Mouse (Mus musculus): ENCODE data around the gene Mrpl46. TPM values are rescaled to one million over a fixed set of nuclear protein-coding genes. Genes with fewer than 3 reads are reported as not detected.

Mrpl46 gene
- polyA plus RNA-seq, 2 experiments, result 22.4 to 55.1 TPM

GRCm38 (mm10) chr7:78754458-78755000 lies 28.8 kb downstream of the Mrpl46 start:
- Histone ChIP-seq H3K36me3 (replicated peaks; ENCODE audit: control insufficient read depth, insufficient read depth, low read depth) (no peaks in the 10 kb centered on the region), H3K9ac (replicated peaks) (no peak overlapping the region), H3K27me3 (ENCODE audit: control insufficient read depth, insufficient read depth, low read length) (no peaks in the 10 kb centered on the region), H3K9me3 (ENCODE audit: control insufficient read depth, low read length) (no peaks in the 10 kb centered on the region), H3K4me2 (ENCODE audit: low read depth) (no peak overlapping the region), H3K4me1 (replicated peaks; ENCODE audit: control insufficient read depth in 2 of 2, insufficient read depth in 2 of 2, low read length in 1 of 2) (no peaks in the 10 kb centered on the region), H3K27ac (no peak overlapping the region), H3K4me3 (ENCODE audit: insufficient read depth in 1 of 2, low read depth in 2 of 2, low read length in 2 of 2) (no peak overlapping the region)
- TF ChIP-seq CTCF (IDR thresholded peaks at IDR 0.05; ENCODE audit: low read depth) (no peak), EP300 (IDR thresholded peaks at IDR 0.05; ENCODE audit: low read depth) (no peak)
- ATAC-seq (ENCODE audit: insufficient read depth), result no peak
- DNase-seq (ENCODE audit: low read depth in 3 of 3, low spot score in 3 of 3), result no peak
- 57% methylated on average over 8 of the region's 8 CpGs for WGBS (ENCODE audit: insufficient replicate concordance)

- Histone ChIP-seq H3K36me3 (replicated peaks; ENCODE audit: control insufficient read depth, insufficient read depth, low read depth) (no peaks in the 10 kb centered on the region), H3K4me1 (replicated peaks; ENCODE audit: control insufficient read depth in 2 of 2, insufficient read depth in 2 of 2, low read length in 1 of 2) (no peaks in the 10 kb centered on the region), H3K4me3 (ENCODE audit: insufficient read depth in 1 of 2, low read depth in 2 of 2, low read length in 2 of 2) (no peak overlapping the region), H3K4me2 (ENCODE audit: low read depth) (no peak overlapping the region), H3K9me3 (ENCODE audit: control insufficient read depth, low read length) (no peaks in the 10 kb centered on the region), H3K27me3 (ENCODE audit: control insufficient read depth, insufficient read depth, low read length) (no peaks in the 10 kb centered on the region), H3K27ac (no peak overlapping the region), H3K9ac (replicated peaks) (no peak overlapping the region)
- TF ChIP-seq CTCF (IDR thresholded peaks at IDR 0.05; ENCODE audit: low read depth) (no peak), EP300 (IDR thresholded peaks at IDR 0.05; ENCODE audit: low read depth) (no peak)
- no peak for DNase-seq (ENCODE audit: low read depth in 3 of 3, low spot score in 3 of 3)
- no peak for ATAC-seq (ENCODE audit: insufficient read depth)
- WGBS (ENCODE audit: insufficient replicate concordance), result 65% methylated on average over 7 of the region's 7 CpGs
Measured at GRCm38 (mm10) chr7:78753752-78754457, 29.4 kb downstream of the Mrpl46 start.

- no peaks in the 10 kb centered on the region for H3K4me1 ChIP-seq (replicated peaks; ENCODE audit: control insufficient read depth in 2 of 2, insufficient read depth in 2 of 2, low read length in 1 of 2)
- TF ChIP-seq CTCF (IDR thresholded peaks at IDR 0.05; ENCODE audit: low read depth), result no peak
- no peak for TF ChIP-seq EP300 (IDR thresholded peaks at IDR 0.05; ENCODE audit: low read depth)
- no peak overlapping the region for H3K4me2 ChIP-seq (ENCODE audit: low read depth)
- no peaks in the 10 kb centered on the region for H3K9me3 ChIP-seq (ENCODE audit: control insufficient read depth, low read length)
- no peak overlapping the region for H3K4me3 ChIP-seq (ENCODE audit: insufficient read depth in 1 of 2, low read depth in 2 of 2, low read length in 2 of 2)
- no peaks in the 10 kb centered on the region for H3K27me3 ChIP-seq (ENCODE audit: control insufficient read depth, insufficient read depth, low read length)
- ATAC-seq (ENCODE audit: insufficient read depth) (no peak), DNase-seq (ENCODE audit: low read depth in 3 of 3, low spot score in 3 of 3) (no peak)
- H3K36me3 ChIP-seq (replicated peaks; ENCODE audit: control insufficient read depth, insufficient read depth, low read depth), result no peaks in the 10 kb centered on the region
- H3K9ac ChIP-seq (replicated peaks), result no peak overlapping the region
- WGBS (ENCODE audit: insufficient replicate concordance), result 47% methylated on average over 4 of the region's 4 CpGs
- H3K27ac ChIP-seq, result no peak overlapping the region
Measured at GRCm38 (mm10) chr7:78752961-78753360, 30.4 kb downstream of the Mrpl46 start.

- Histone ChIP-seq H3K27ac (no peak overlapping the region), H3K4me3 (ENCODE audit: insufficient read depth in 1 of 2, low read depth in 2 of 2, low read length in 2 of 2) (no peak overlapping the region), H3K9ac (replicated peaks) (no peak overlapping the region), H3K36me3 (replicated peaks; ENCODE audit: control insufficient read depth, insufficient read depth, low read depth) (no peaks in the 10 kb centered on the region), H3K27me3 (ENCODE audit: control insufficient read depth, insufficient read depth, low read length) (no peaks in the 10 kb centered on the region), H3K4me2 (ENCODE audit: low read depth) (no peak overlapping the region), H3K9me3 (ENCODE audit: control insufficient read depth, low read length) (no peaks in the 10 kb centered on the region), H3K4me1 (replicated peaks; ENCODE audit: control insufficient read depth in 2 of 2, insufficient read depth in 2 of 2, low read length in 1 of 2) (no peaks in the 10 kb centered on the region)
- no peak for ATAC-seq (ENCODE audit: insufficient read depth)
- 24% methylated on average over 5 of the region's 5 CpGs for WGBS (ENCODE audit: insufficient replicate concordance)
- no peak for TF ChIP-seq CTCF (IDR thresholded peaks at IDR 0.05; ENCODE audit: low read depth)
- DNase-seq (ENCODE audit: low read depth in 3 of 3, low spot score in 3 of 3), result no peak
Measured at GRCm38 (mm10) chr7:78743731-78744385, 39.5 kb downstream of the Mrpl46 start.

GRCm38 (mm10) chr7:78739351-78740000 lies 43.9 kb downstream of the Mrpl46 start:
- H3K4me3 ChIP-seq (ENCODE audit: insufficient read depth in 1 of 2, low read depth in 2 of 2, low read length in 2 of 2), result no peak overlapping the region
- H3K9me3 ChIP-seq (ENCODE audit: control insufficient read depth, low read length), result no peaks in the 10 kb centered on the region
- no peaks in the 10 kb centered on the region for H3K36me3 ChIP-seq (replicated peaks; ENCODE audit: control insufficient read depth, insufficient read depth, low read depth)
- no peaks in the 10 kb centered on the region for H3K27me3 ChIP-seq (ENCODE audit: control insufficient read depth, insufficient read depth, low read length)
- TF ChIP-seq EP300 (IDR thresholded peaks at IDR 0.05; ENCODE audit: low read depth) (no peak), CTCF (IDR thresholded peaks at IDR 0.05; ENCODE audit: low read depth) (no peak)
- 64% methylated on average over 8 of the region's 8 CpGs for WGBS (ENCODE audit: insufficient replicate concordance)
- DNase-seq (ENCODE audit: low read depth in 3 of 3, low spot score in 3 of 3), result no peak
- ATAC-seq (ENCODE audit: insufficient read depth), result no peak
- H3K4me1 ChIP-seq (replicated peaks; ENCODE audit: control insufficient read depth in 2 of 2, insufficient read depth in 2 of 2, low read length in 1 of 2), result no peaks in the 10 kb centered on the region
- no peak overlapping the region for H3K4me2 ChIP-seq (ENCODE audit: low read depth)
- no peak overlapping the region for H3K9ac ChIP-seq (replicated peaks)
- H3K27ac ChIP-seq, result no peak overlapping the region
